Mouse (Mus musculus) ovary, postnatal 14 days (tissue): ENCODE measurements around the gene Slx4ip.
"Not testable (repeated sequence)": the region's sequence is repeated elsewhere in the genome, so short reads cannot be mapped to it uniquely, and the experiment has no call there.

Experiments used
- DNase-seq: peaks from one replicate; pipeline ENCODE4 v3.0.0; 2022; ENCODE audit warnings: low spot score

The Slx4ip gene

GRCm38 (mm10) chr2:136891068-136891950, at the start of gene Slx4ip, which contains the start of the genes AL731706.1 and Mkks:
Slx4ip (plus strand) TSS chr2:136891218.
AL731706.1 (minus strand) TSS chr2:136891389.
Mkks (minus strand) TSS chr2:136891389.
- DNase-seq: peak; percentile 99

GRCm38 (mm10) chr2:136850366-136850765, 40.7 kb upstream of the Slx4ip start:
- no peak for DNase-seq

DNA sequence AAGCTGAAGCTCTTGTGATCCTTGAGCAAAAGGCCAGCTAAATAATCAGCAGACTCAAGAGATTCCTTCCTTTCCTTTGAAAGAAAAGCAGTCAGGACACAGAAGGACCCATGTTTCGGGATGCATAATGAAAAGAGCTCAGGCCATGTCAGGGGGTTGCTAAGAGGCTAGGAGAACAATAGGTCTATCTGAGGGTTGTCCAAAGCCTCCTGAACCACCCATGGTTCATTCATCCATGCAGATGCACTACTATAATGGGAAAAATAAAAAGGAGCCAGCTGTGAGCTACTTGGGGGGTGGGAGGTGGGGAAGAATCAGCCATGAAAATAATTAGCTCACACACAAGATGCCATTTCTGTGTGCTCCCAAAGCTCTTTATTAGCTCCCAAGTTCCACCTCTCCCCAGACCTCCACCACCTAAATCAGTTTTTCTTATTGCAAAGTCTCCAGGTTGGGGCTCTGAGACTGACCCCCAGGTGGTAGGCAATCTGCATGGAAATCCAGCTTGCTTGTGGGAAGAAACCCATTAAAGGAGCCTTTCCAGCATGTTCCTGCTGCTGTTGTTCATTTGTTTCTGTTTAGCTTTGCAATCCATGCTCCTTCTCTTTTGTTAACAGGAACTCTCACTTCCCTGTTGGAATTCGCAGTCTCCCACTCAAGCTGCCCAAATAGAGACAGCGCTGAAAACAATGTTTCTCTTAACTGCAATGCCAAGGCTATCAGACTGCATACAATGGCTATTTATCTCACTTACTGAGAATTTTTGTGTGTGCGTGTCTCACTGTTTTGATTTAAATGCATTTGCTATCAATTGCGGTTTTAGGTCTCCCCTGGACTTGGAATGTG, 36.3 kb upstream of the Slx4ip start:
- no peak for DNase-seq

DNA sequence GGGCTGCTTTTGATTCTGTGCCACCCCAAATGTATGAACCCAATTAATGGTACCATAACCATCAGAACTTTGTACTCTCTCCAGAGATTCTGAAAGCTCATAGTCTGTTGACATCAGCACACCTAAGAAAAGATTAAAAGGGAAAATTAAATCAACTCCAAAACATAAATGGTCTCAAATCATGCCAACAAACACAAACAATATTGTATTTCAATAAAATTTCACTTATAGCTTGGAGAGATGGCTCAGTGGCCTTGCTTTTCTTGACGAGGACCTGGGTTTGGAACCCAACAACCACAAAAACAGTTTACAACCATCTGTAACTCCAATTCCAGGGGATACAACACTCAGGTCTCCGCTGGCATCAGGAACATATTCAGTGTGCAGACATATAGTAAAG, 5.4 kb upstream of the Slx4ip start, which contains the start of gene AL731706.2:
TSS of gene AL731706.2 (minus strand) at position 101 of the 400 bp plus-strand sequence.
- DNase-seq: no peak

GRCm38 (mm10) chr2:136886846-136887245, 4.2 kb upstream of the Slx4ip start:
- DNase-seq: no peak

GRCm38 (mm10) chr2:136890716-136891067, 326 bp upstream of the Slx4ip start:
- not testable (repeated sequence) for DNase-seq

- DNase-seq: peak; percentile 86
Observed at GRCm38 (mm10) chr2:136891951-136892371, 943 bp downstream of the Slx4ip start.

- DNase-seq: no peak
Observed at GRCm38 (mm10) chr2:136894494-136894893, 3.5 kb downstream of the Slx4ip start.

DNA sequence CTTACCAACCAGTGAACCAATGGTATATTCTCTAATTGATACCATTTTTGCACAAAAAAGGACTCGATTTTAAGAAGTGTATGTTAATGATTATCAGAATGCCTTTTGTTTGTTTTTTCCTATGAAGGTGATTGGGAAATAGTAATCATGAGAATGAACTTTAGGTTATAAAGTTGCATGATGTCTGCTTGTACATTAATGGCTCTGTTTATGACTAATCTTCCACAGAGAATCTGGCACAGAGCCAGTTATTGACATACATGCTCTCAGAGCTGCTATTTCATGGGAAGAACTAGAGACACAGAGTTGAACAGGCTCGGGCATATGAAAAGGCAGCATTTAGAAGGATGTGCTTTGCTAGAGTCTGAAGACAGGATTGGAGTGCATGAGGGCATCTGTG, 5.1 kb downstream of the Slx4ip start:
- no peak for DNase-seq

DNA sequence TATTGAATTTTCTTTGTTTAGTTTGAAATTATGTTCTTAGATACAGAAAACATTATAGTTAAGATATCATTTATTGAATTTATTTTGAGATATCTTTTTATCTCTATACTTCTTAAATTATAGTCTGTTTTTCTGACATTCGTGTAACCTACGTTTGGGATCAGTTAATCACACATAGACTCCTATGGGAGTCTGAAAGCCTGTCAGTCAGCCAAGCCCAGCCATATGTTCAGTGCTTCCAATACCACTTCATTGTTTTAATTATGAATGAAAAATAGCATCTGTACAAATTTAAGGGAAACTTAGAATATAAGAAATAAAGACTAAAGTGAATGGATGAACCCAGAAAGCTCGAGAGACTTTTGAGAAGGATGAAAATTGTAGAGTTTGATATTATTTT, 17.6 kb downstream of the Slx4ip start:
- DNase-seq: no peak

- DNase-seq: no peak
Observed at GRCm38 (mm10) chr2:136909298-136909697, 18.3 kb downstream of the Slx4ip start.

DNA sequence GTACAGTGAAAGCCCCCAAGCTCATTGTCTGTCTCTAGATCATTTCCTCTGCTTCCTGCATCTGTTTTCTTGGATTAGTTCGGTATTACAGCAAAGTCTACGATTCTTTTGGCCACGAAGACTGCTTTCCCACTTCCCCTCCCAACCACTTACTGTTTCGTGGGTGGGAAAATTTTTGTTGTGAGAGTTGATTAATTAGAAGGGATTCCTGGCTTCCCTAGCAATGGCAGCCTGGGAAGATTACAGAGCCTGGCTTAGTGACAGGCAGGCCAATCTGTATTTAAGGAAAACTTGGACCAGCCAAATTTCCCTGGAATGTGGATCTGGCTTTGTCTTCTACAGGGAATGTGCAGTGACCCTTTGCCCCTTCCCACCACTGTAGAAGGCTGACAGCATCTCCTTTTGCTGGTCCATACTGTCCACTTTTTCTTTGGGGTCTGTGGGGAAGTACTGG, 21.0 kb downstream of the Slx4ip start:
- DNase-seq: no peak

- no peak for DNase-seq
Observed at GRCm38 (mm10) chr2:136913021-136913420, 22.0 kb downstream of the Slx4ip start.

- DNase-seq: no peak
Observed at GRCm38 (mm10) chr2:136914334-136914902, 23.4 kb downstream of the Slx4ip start.

GRCm38 (mm10) chr2:136919433-136919832, 28.4 kb downstream of the Slx4ip start:
- DNase-seq: no peak

- no peak for DNase-seq
Observed at GRCm38 (mm10) chr2:136920257-136920993, 29.4 kb downstream of the Slx4ip start.

DNA sequence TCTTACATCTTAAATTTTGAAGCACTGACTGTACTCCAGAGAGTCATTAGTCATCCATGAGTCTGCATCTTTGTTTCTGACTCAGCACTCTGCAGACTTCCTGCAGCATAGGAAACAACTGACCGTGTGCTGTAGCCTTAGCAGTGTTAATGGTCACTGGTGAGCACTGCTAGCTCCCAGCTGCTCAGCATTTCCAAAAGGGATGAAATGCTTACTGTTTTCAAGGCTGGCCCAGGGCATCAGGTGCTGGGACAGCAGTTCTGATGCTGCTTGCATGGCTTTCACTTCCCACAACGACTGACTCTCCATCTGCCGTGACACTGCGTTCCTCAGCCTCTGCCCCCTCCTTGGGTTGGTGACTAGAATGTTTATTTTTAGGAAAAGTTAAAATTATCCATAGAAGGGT, 30.0 kb downstream of the Slx4ip start:
- no peak for DNase-seq

DNA sequence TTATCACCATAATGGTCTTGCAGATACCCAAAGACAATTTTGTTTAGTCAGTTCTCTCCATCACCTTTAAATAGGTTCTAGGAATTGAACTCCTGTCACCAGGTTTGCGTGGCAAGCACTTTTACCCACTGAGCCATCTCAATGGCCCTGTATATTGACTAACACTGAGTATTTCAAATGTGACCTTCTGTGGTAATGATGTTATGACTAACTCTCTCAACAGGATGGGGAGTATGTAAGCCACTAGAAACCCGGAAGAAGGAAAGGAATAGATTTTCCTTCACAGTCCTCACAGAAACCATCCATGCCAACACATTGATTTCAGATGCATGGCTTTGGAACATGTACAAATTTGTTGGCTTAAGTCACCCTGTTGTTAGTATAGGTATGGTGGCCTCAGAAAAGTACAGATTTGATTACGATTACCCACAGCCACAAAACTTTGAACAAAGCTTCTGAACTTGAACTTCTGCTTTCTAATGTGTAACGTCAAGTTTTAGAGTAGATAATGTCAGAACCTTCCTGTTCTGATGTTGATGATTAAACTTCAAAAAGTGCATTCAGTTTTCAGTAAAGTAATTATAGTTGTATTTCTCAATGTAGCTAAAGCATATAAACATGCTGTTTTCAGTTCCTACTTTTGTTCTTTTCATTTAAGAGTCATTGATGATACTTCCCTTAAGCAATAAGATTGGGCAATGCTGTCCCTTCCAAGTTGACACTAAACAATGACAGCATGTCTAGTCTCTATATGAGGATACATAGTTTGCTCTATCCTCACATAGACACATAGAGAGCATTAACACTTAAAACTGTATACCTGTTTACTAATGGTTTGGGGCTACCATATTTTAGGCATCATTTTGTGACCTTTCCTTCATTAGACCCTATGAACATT, 45.6 kb downstream of the Slx4ip start:
- no peak for DNase-seq

- no peak for DNase-seq
Observed at GRCm38 (mm10) chr2:136938249-136938648, 47.2 kb downstream of the Slx4ip start.

DNA sequence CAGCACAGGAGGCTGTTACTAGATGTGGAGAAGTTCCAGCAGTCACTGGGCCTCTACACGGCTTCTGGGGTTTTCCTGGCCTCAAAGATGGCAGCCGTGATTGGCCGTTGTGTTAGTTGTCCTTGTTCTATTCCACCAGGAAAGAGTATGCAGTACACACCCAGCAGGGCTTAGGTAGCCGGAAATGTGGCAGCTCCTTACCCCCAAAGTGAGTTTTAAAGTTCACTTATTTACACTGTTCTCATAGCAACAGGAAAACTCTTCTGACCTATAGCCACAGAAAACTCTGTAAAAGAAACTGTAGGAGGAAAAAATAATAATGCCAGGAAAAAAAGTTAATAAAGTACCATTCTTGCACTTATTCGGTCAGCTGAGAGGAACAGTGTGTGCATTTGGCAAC, 55.3 kb downstream of the Slx4ip start:
- no peak for DNase-seq

- no peak for DNase-seq
Observed at GRCm38 (mm10) chr2:136947500-136947899, 56.5 kb downstream of the Slx4ip start.
